Mouse (Mus musculus) hematopoietic stem cell, adult 5-6 weeks (primary cell): ENCODE measurements around the gene Nup98. TPM values are rescaled to one million over a fixed set of nuclear protein-coding genes. Genes with fewer than 3 reads are reported as not detected.
A peak's percentile ranks its signal among the peaks of the same experiment; 100 is the strongest.

Source experiments
- ATAC-seq, 2 experiments: fragments of 125-278 bp in 1 of 2; replicated peaks in 1 of 2; 2 replicates each; pipeline ENCODE4 v1.8.0; 2016 to 2017; ENCODE audit warnings: inconsistent platforms in 2 of 2, mild to moderate bottlenecking in 2 of 2, moderate number of reproducible peaks in 2 of 2, low read depth in 1 of 2, moderate TSS enrichment in 1 of 2; ENCODE audit not compliant: low FRiP score in 2 of 2, poor library complexity in 2 of 2, severe bottlenecking in 2 of 2, insufficient read depth in 1 of 2, low TSS enrichment in 1 of 2
- total RNA-seq: library from RNA; stranded (forward); fragments of 172-1452, 232-1000 nt; gene quantifications from 2 replicates; pipeline ENCODE4 v1.2.3, GENCODE M21; 2017

Nup98 gene
- total RNA-seq, 1 experiment from 2014 or later: 55.3 TPM

- no peak for ATAC-seq
These were observed 108.5 kb downstream of the Nup98 start, which contains the start of gene Art1 for GRCm38 (mm10) chr7:102101487-102101886. Gene Art1, plus strand, starts transcription at chr7:102101743.

DNA sequence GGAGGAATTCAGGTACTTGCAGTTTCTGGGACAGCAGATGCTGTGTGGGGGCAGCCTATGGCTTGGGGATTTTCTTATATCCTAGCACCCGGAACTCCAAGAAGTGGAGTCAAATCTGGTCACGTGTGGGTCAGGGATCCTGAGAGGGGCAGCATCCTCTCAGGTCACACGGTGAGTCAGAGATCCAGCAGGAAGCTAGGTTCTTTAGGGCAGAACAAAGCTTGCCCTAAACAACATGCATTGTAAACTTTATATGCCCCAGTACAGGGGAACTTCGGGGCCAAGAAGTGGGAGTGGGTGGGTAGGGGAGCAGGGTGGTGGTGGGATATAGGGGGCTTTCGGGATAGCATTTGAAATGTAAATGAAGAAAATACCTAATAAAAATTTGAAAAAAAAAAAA lies 109.1 kb downstream of the Nup98 start:
- no peak for ATAC-seq

GRCm38 (mm10) chr7:102099760-102100661 lies 110.0 kb downstream of the Nup98 start:
- ATAC-seq: peak; percentile 68 to 80

DNA sequence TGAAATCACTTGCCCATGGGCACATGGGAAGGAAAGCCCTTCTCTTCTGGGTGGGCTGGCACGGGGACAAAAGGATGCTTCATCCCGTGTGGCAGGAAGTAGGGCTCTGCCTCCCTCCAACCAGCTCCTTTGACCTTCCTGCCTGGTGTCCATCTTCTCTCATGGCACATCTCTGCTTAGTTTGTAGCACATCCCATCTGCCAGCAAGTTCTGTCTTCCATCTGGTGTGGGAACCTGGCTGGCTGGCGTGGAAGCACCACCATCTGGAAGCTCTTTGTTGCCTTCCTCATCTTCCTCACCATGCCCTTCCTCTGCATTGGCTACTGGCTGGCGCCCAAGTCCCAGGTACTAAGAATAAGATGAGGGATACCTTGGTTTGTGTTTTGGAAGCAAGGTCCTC lies 122.6 kb downstream of the Nup98 start:
- no peak for ATAC-seq

- no peak for ATAC-seq
These were observed 125.8 kb downstream of the Nup98 start for GRCm38 (mm10) chr7:102084041-102084696.

DNA sequence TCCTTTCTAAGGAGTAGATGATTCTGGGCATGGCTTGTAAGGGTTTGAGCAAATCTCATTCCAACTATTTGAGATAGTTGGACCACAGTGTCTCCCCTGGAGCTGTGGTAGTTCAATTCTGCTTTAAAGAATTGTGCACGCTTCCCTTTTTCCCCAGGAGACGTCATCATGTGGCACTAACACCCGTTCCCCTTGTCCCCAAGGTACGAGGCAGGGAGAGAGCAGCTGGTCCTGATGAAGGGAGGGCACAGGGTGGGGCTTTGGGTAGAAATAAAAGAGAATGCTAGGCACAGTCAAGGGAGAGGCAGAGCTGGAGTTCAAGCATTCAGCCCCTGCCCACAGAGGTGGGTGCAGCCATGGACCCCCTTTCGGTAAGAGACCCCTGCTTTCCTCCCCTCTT lies 127.2 kb downstream of the Nup98 start, which contains the start of gene Trpc2:
TSS of gene Trpc2 (plus strand) at position 301 of the 400 bp plus-strand sequence.
- no peak for ATAC-seq

DNA sequence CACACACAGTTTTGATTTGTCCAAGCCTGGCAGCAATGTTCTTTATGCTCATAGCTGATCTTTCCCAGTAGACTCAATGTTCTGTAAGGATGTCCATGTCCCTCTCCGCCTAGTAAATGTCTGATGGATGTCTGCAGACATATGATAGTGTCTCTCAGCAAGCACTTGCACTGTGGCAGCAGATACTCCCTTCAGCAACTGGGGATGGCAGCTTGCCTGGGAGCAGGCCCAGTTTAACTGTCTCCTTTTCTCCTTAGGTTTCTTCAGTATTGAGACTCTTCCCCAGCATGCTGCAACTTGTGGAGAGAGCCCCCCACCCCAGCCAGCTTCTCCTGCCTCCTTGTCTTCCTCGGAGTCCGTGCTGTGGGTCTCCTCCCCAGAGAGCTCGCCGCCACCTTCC lies 128.2 kb downstream of the Nup98 start:
- ATAC-seq: no peak

DNA sequence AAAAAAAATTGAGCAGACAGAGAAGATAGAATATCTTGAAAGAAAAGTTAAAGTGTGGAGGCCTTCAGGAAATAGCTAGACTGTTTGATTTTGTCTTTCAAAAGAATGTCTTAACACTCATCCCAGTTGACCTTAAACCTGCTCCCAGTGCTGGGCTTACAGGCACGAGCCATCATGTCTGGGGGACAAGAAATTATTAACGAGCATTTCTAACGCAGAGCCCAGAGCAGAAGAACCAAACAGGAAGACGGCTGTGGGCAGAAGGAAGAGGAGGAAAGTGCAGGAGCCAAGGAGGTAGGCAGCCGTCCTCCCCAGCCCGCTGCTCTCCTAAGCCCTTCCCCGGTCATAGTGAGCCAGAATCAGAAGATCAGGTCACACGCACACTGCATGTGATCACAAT lies 129.7 kb downstream of the Nup98 start:
- ATAC-seq: no peak

DNA sequence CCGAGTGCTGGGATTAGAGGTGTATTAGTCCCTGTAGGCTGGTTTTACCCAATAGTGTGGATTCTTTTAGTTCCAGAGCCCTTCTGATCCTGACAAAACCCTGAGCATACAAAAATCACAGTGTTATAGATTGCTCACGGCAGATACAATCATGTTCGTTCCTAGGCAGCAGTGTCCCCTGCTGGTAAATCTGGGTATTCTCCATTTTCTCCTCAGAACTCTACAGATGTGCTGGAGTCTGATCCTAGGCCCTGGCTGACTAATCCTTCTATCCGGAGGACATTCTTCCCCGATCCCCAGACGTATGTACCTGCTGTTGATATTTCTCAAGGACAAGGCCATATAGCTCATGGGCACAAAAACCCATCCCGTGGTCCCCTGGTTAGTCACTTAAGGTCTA lies 131.5 kb downstream of the Nup98 start:
- peak in 1 of 2 experiments; percentile 45; a peak in 1 of 4 replicates for ATAC-seq

DNA sequence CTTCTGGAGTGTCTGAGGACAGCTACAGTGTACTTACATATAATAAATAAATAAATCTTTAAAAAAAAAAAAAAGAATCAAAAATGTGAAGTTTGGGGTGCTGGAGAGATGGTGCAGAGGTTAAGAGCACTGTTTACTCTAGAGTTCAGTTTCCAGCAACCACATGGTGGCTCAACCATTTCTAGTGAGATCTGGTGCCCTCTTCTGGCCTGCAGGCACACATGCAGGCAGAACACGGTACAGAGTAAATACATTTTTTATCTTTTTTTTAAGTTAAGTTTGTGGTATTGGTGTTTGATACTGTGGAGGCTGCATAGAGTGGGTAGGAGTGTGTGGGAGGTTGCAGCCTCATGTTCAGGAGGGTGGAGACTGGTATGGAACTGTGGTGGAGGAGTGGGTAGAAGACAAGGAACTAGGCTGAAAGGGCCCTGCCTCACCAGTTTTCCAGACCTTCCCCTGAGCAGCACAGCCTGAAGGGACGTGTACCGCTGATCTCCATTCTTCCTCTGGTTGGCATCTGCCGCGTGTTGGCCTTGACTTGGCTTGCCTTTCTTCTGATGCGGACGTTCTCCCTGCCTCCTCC lies 133.2 kb downstream of the Nup98 start:
- ATAC-seq: peak; percentile 53; a peak in 3 of 4 replicates

Other genes with a start within 250 kb of the Nup98 start
- 3.9 and 4.7 TPM in 2 replicates for gene Il18bp, start 191.5 kb downstream of the Nup98 start, total RNA-seq
- 10.9 and 12.1 TPM in 2 replicates for gene Rnf121, start 144.7 kb downstream of the Nup98 start, total RNA-seq
- gene Xndc1, start 144.7 kb downstream of the Nup98 start, total RNA-seq: 38.6 and 41.2 TPM in 2 replicates
- gene Xntrpc, start 144.5 kb downstream of the Nup98 start, total RNA-seq: 1.6 and 2.0 TPM in 2 replicates
- gene Trpc2, start 127.1 kb downstream of the Nup98 start, total RNA-seq: not detected in 2 replicates
- gene Art1, start 108.4 kb downstream of the Nup98 start, total RNA-seq: 0.55 and 1.5 TPM in 2 replicates
- gene Art5, start 100.7 kb downstream of the Nup98 start, total RNA-seq: 1.1 TPM in 1 of 2 replicates, not detected in the other
- 0.31 and 0.60 TPM in 2 replicates for gene Chrna10, start 93.3 kb downstream of the Nup98 start, total RNA-seq
- 35.2 and 48.2 TPM in 2 replicates for gene Pgap2, start within 50 bp of the Nup98 start, total RNA-seq
- 34.9 and 35.8 TPM in 2 replicates for gene Rhog, start 45.9 kb upstream of the Nup98 start, total RNA-seq
- 31.1 and 38.0 TPM in 2 replicates for gene Stim1, start 57.6 kb upstream of the Nup98 start, total RNA-seq
- 447 and 684 TPM in 2 replicates for gene Rrm1, start 231.5 kb upstream of the Nup98 start, total RNA-seq